Mouse (Mus musculus) hematopoietic multipotent progenitor cell, adult 10-12 weeks (in vitro differentiated cells): ENCODE measurements around the gene Olfr826. TPM values are rescaled to one million over a fixed set of nuclear protein-coding genes. Genes with fewer than 3 reads are reported as not detected.

Source experiments
- polyA plus RNA-seq: library from polyadenylated mRNA; stranded (reverse); fragments of >175 nt; gene quantifications from 2 replicates; pipeline ENCODE4 v1.2.3, GENCODE M21; 2012; ENCODE audit warnings: low replicate concordance

The Olfr826 gene
- not detected in 2 replicates for polyA plus RNA-seq

DNA sequence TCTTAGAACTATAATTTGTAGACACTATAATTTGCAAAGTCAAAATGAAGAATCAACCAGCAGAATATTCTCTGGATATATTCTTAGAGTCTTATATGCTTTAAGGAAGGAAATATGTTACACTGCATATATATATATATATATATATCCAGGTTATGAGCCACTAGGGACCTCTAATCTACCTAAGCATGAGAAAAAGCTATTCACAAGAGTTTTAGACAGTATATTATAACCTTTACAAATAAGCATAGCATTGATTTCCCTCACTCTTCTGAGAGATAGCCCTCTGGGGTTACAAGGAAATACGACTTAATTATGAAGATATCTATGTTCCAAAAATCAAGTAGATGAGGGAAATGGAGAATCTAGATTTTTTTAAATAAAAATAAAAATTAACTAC, at the start of gene Olfr826:
Gene Olfr826 (minus strand): TSS at position 101 of the 400 bp plus-strand sequence.

DNA sequence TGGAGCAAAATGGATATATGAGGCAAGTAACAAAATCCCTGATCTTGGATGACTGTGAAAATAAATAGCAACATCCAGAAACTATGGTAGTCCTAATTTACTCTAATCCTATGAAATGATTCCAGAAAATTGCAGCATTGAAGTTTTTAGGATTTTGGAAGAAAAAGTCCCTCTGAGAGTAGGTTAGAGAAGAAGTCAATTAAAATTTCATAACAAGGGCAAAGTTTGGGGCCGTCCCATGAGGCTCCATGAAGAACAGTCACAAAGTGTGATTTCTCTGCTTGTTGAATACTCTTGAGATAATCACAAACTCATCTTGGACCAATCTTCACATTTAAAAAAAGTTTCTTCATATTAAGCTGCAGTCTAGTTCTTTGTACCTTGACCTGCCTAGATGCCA, 30.3 kb upstream of the Olfr826 start, which contains the start of gene Olfr827:
Gene Olfr827 (minus strand): TSS at position 101 of the 400 bp plus-strand sequence.

DNA sequence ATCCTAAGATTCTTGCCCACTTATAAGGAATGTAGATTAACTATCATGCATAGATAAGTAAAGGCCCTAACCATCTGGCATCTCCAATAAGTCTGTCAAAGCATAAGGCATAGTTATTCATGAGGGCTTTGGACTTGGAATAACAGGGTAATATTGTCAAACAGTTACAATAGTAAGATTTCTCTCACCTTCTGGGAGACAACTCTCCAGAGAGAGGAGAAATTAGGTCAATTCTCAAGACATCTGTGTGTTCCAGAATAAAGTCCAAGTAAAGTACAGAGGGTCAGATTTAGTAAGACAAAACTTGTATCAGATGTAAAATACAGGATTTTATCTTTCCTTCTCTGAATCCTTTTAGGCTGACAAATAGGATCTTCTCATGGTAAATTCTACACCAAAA, 17.3 kb downstream of the Olfr826 start, which contains the start of gene Olfr825:
Gene Olfr825 (minus strand): TSS at position 101 of the 400 bp plus-strand sequence.

DNA sequence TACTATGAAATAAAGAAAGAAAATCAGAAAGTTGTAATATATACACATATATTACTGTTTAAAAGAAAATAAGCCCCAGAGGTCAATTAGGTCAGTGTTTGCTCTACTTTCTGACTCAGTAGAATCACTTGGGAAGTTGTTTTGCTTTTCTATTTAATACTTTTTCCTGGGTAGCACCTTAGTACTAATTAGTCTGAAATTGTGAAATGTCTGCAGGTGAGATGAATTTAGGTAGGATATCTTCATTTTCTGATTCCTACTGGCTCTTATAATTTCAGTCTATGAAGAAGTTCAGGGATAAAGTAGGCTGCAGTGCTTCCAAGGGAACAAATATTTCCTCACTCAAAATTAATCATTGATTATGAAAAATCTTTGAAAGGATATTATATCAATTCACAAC, 54.1 kb downstream of the Olfr826 start, which contains the start of gene Olfr824:
Gene Olfr824 (minus strand): TSS at position 101 of the 400 bp plus-strand sequence.

Other genes with a start within 250 kb of the Olfr826 start
- not detected in 2 replicates for gene Olfr818, start 235.1 kb downstream of the Olfr826 start, polyA plus RNA-seq
- gene Olfr819, start 216.9 kb downstream of the Olfr826 start, polyA plus RNA-seq = not detected in 2 replicates
- not detected in 2 replicates for gene Olfr247, start 208.0 kb downstream of the Olfr826 start, polyA plus RNA-seq
- gene Gm10310, start 199.1 kb downstream of the Olfr826 start, polyA plus RNA-seq = not detected in 2 replicates
- not detected in 2 replicates for gene Olfr820, start 171.6 kb downstream of the Olfr826 start, polyA plus RNA-seq
- not detected in 2 replicates for gene Olfr821, start 153.8 kb downstream of the Olfr826 start, polyA plus RNA-seq
- not detected in 2 replicates for gene Olfr822, start 113.0 kb downstream of the Olfr826 start, polyA plus RNA-seq
- gene Olfr823, start 68.8 kb downstream of the Olfr826 start, polyA plus RNA-seq = not detected in 2 replicates
- gene Olfr824, start 54.2 kb downstream of the Olfr826 start, polyA plus RNA-seq = not detected in 2 replicates
- gene Olfr825, start 17.4 kb downstream of the Olfr826 start, polyA plus RNA-seq = not detected in 2 replicates
- gene Olfr827, start 30.2 kb upstream of the Olfr826 start, polyA plus RNA-seq = not detected in 2 replicates
- gene Neurod4, start 96.1 kb upstream of the Olfr826 start, polyA plus RNA-seq = 0.03 TPM in 1 of 2 replicates, not detected in the other
- 5.5 and 7.4 TPM in 2 replicates for gene Tespa1, start 138.7 kb upstream of the Olfr826 start, polyA plus RNA-seq
- not detected in 2 replicates for gene Vmn2r84, start 210.1 kb upstream of the Olfr826 start, polyA plus RNA-seq
- not detected in 2 replicates for gene Vmn2r85, start 245.5 kb upstream of the Olfr826 start, polyA plus RNA-seq